Mouse (Mus musculus) Patski (cell line): ENCODE data around the gene Stard8. TPM values are rescaled to one million over a fixed set of nuclear protein-coding genes. Genes with fewer than 3 reads are reported as not detected.

ENCODE experiments used
- ATAC-seq: fragments of 100-300 bp; one replicate; pipeline ENCODE4 v1.8.0; 2021
- CTCF ChIA-PET: fragments of 350-600 bp; sonication (Branson Sonifier 250); formaldehyde crosslinking; loops from one replicate; lab custom pipeline; 2022; ENCODE audit warnings: inconsistent platforms; lab: Charles Lee
- POLR2A ChIA-PET: fragments of 350-600 bp; sonication (Branson Sonifier 250); formaldehyde crosslinking; loops from one replicate; lab custom pipeline; 2022; ENCODE audit warnings: antibody characterized with exemption, inconsistent platforms; lab: Charles Lee
- DNase-seq: peaks from one replicate; pipeline ENCODE4 v3.0.0-alpha.2; 2011; ENCODE audit warnings: low read depth, low spot score
- H3K27me3 ChIP-seq: fragments of 371-371 bp; one replicate; pipeline ENCODE4 v1.5.1; 2021
- CTCF ChIP-seq: fragments of 100-300 bp; IDR thresholded peaks from one replicate; pipeline ENCODE4 v1.5.1; 2021
- in situ Hi-C: fragments of 300-500 bp; cut with MboI; formaldehyde crosslinking; loops from 3 replicates; pipeline ENCODE4 v1.11.1; 2018; ENCODE audit warnings: low pct_unique_long_range_greater_than_20kb, mixed read lengths
- polyA plus RNA-seq: library from polyadenylated mRNA; unstranded; gene quantifications from one replicate; pipeline ENCODE4 v1.2.3, GENCODE M21; 2021

Gene Stard8
- polyA plus RNA-seq, 1 experiment from 2014 or later, result 25.8 TPM

DNA sequence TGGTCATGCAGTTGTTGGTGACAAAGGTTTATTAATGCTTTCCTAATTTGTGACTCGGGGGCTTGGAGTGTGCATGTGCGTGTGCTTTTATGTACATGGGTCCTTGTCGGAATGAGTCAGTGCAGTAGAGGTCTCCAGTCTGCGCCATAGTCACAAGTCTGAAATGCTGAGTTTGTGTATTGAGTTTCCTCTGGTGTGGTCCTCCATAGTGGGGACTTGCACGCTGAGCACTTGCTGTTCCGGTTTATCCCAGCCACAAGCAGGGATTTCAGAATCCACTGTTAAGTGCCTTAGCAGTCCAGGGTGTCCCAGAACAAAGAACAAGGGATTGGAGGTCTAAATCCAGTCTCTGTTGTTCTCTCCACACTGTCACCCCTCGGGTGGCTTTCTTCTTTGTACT is 42.3 kb downstream of the Stard8 start:
- POLR2A ChIA-PET, result no interaction called here
- CTCF ChIA-PET, result interaction anchor here (1.2 to 1.3 kb wide), 2 partner anchors 12 kb away, joined by 3 read pairs; no protein-coding TSS in a partner anchor
- H3K27me3 ChIP-seq, result peaks cover 22% of the 10 kb centered on the region
- TF ChIP-seq CTCF, result no peak
- no peak for DNase-seq
- ATAC-seq, result no peak
- in situ Hi-C loops, result no loop called here

GRCm38 (mm10) chrX:99046360-99047055 is 43.5 kb downstream of the Stard8 start:
- DNase-seq (peak; percentile 28), ATAC-seq (peak; percentile 40)
- no peak for TF ChIP-seq CTCF
- peaks cover 22% of the 10 kb centered on the region for H3K27me3 ChIP-seq
- in situ Hi-C loops, result no loop called here
- POLR2A ChIA-PET, result interaction anchor here (0.6 kb wide), 1 partner anchor 153 kb away, joined by 5 read pairs; no protein-coding TSS in a partner anchor
- CTCF ChIA-PET, result interaction anchor here (1.1 to 3.0 kb wide), 3 partner anchors 11 to 57 kb away, joined by 3 to 17 read pairs (median 3); no protein-coding TSS in a partner anchor

GRCm38 (mm10) chrX:99048111-99048510 is 45.1 kb downstream of the Stard8 start:
- peaks cover 10% of the 10 kb centered on the region for H3K27me3 ChIP-seq
- DNase-seq, result no peak

GRCm38 (mm10) chrX:99049247-99049646 is 46.2 kb downstream of the Stard8 start:
- ATAC-seq (peak; percentile 24), DNase-seq (no peak)
- ChIA-PET POLR2A (interaction anchor here (0.6 kb wide), 1 partner anchor 110 kb away, joined by 3 read pairs; no protein-coding TSS in a partner anchor), CTCF (interaction anchor here (1.1 to 3.0 kb wide), 4 partner anchors 9 to 59 kb away, joined by 3 to 17 read pairs (median 4); no protein-coding TSS in a partner anchor)
- peaks cover 7% of the 10 kb centered on the region for H3K27me3 ChIP-seq
- in situ Hi-C loops, result no loop called here
- no peak for TF ChIP-seq CTCF

More at GRCm38 (mm10) chrX:99048111-99048510, 45.1 kb downstream of the Stard8 start:
- in situ Hi-C loops, result no loop called here
- CTCF ChIA-PET, result interaction anchor here (1.4 to 3.0 kb wide), 4 partner anchors 10 to 58 kb away, joined by 3 to 17 read pairs (median 4); no protein-coding TSS in a partner anchor
- peak; percentile 17 for ATAC-seq
- TF ChIP-seq CTCF, result no peak
- POLR2A ChIA-PET, result no interaction called here

- in situ Hi-C loops, result no loop called here
- TF ChIP-seq CTCF, result no peak
- ATAC-seq (no peak), DNase-seq (no peak)
- H3K27me3 ChIP-seq, result peaks cover 8% of the 10 kb centered on the region
- CTCF ChIA-PET, result no interaction called here
- POLR2A ChIA-PET, result no interaction called here
These were observed 47.9 kb downstream of the Stard8 start for GRCm38 (mm10) chrX:99050736-99051481.

DNA sequence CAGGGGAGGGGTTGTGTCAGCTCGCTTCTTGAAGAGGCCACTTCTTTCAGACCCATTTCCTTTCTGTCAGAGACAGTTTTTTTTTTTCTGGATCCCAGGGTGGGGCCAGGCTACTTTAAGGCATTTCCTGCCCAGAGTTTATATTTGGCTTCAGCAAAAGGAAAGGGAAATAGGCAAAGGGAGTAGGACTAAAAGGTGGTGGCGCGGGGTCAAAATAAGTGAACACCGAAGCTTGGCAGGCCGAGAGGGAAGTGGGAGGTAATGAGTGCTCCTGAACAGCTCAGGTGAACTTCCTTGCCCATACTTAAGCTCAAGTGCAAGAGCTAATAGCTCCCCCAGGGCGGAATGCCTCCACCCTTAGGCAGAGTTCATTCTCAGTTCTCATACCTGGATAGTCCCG is 49.2 kb downstream of the Stard8 start:
- TF ChIP-seq CTCF, result no peak
- H3K27me3 ChIP-seq, result peaks cover 15% of the 10 kb centered on the region
- ChIA-PET POLR2A (interaction anchor here (0.6 kb wide), 1 partner anchor 1660 kb away, joined by 3 read pairs; no protein-coding TSS in a partner anchor), CTCF (interaction anchor here (0.5 to 2.4 kb wide), 2 partner anchors 8 to 63 kb away, joined by 3 to 7 read pairs; no protein-coding TSS in a partner anchor)
- in situ Hi-C loops, result no loop called here
- DNase-seq (no peak), ATAC-seq (no peak)

GRCm38 (mm10) chrX:99054512-99054911 is 51.5 kb downstream of the Stard8 start:
- H3K27me3 ChIP-seq, result peaks cover 17% of the 10 kb centered on the region
- ChIA-PET CTCF (interaction anchor here (0.9 kb wide), 1 partner anchor 65 kb away, joined by 3 read pairs; no protein-coding TSS in a partner anchor), POLR2A (no interaction called here)
- no peak for DNase-seq
- no peak for TF ChIP-seq CTCF
- ATAC-seq, result no peak
- in situ Hi-C loops, result no loop called here

DNA sequence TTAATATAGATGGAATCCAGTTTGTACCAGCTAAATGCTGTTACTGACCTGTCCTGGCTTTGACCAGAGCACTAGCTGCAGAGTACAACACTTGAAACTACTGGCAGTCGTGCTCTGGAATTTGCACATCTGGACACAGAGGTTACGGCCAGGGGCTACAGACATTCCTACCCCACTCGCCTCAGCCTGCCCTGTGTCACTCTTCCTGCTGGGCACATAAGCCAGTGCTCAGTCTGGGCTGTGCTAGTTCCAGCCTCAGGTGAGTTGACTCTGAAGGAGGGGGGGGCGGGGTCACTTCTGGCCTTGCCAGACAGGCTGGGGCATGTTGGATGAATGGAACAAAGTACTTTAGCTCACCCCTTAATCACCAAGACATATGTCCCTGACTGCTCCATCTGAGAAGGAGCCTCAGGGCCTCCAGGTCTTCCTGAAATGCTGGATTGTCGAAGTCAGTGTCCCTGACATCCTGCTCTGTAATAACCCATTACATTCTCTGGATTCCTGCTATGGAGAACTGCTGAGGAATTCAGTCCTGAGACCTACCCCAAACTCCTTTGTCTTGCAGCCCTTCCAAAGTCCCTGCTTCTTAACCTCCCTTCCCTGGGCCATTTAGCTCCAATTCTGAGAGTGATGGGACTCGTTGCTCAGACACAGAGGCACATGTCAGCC is 54.9 kb downstream of the Stard8 start:
- in situ Hi-C loops, result no loop called here
- ATAC-seq, result no peak
- no peak for TF ChIP-seq CTCF
- no peak for DNase-seq
- ChIA-PET CTCF (interaction anchor here (0.9 to 4.0 kb wide), 4 partner anchors 10 to 68 kb away, joined by 3 to 17 read pairs (median 6); no protein-coding TSS in a partner anchor), POLR2A (no interaction called here)
- peaks cover 17% of the 10 kb centered on the region for H3K27me3 ChIP-seq

DNA sequence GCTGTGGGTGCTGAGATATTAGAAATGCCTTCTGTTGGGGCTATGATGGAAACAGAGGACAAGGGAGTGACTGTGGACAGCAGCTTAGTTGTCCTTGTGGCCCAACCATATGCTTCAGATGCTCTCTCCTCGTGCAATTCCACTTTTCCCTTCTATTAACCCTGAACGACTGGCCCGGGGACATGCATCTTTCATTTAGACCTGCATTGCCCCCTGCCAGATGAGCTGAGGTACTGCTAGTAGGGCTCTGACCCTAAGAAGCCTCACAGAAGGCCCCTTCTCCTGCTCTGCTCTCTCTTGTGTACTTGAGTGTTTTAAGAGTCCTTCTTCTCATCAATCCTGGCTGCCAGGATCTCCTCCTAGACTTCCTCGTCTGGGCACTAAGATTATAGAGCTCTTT is 56.1 kb downstream of the Stard8 start:
- no peak for ATAC-seq

GRCm38 (mm10) chrX:99065582-99065981 is 62.5 kb downstream of the Stard8 start:
- in situ Hi-C loops, result no loop called here
- DNase-seq (no peak), ATAC-seq (no peak)
- TF ChIP-seq CTCF, result no peak
- ChIA-PET CTCF (interaction anchor here (2.9 kb wide), 1 partner anchor 76 kb away, joined by 9 read pairs; no protein-coding TSS in a partner anchor), POLR2A (no interaction called here)
- H3K27me3 ChIP-seq, result no peaks in the 10 kb centered on the region

More for the DNA sequence above, 56.1 kb downstream of the Stard8 start:
- no peak for DNase-seq
- H3K27me3 ChIP-seq, result peaks cover 17% of the 10 kb centered on the region
- ChIA-PET CTCF (interaction anchor here (1.6 to 4.0 kb wide), 3 partner anchors 11 to 70 kb away, joined by 4 to 17 read pairs (median 7); no protein-coding TSS in a partner anchor), POLR2A (interaction anchor here (0.6 kb wide), 1 partner anchor 15 kb away, joined by 3 read pairs; no protein-coding TSS in a partner anchor)
- in situ Hi-C loops, result no loop called here
- TF ChIP-seq CTCF, result no peak
